Mouse (Mus musculus): ENCODE results near the gene Tm7sf2.

GRCm38 (mm10) chr19:6057313-6058096 lies 10.7 kb downstream of the Tm7sf2 start, which contains the start of the genes Mrpl49 and Fau:
- TF ChIP-seq CTCF (IDR thresholded peaks at IDR 0.05; ENCODE audit: low read depth) (no peak), EP300 (IDR thresholded peaks at IDR 0.05; ENCODE audit: low read depth) (no peak)

Measured in liver, embryonic 14.5 days (tissue).